Mouse (Mus musculus): ENCODE measurements around the gene Dab1.

The Dab1 gene

GRCm38 (mm10) chr4:104532846-104533245 lies 913.7 kb downstream of the Dab1 start:
- no peak for DNase-seq

DNA sequence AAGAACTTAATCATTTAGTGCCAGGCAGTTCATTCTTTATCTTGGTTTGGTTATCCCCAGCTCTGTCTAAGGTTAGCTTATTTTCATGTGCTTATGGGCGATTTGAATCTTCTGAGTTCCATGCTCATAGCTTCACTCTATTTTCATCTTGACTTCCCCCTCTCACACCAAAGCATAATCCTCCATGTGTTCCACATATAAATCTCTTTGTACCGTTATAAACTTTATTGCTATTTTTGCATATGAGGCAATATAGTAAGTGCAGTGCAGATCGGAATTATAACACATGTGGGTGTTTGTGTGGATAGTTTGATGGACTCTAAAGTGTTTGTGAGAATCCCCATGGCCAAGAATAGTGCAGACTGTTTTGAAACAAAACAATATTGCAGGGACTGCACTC lies 919.3 kb downstream of the Dab1 start:
- DNase-seq, result no peak

DNA sequence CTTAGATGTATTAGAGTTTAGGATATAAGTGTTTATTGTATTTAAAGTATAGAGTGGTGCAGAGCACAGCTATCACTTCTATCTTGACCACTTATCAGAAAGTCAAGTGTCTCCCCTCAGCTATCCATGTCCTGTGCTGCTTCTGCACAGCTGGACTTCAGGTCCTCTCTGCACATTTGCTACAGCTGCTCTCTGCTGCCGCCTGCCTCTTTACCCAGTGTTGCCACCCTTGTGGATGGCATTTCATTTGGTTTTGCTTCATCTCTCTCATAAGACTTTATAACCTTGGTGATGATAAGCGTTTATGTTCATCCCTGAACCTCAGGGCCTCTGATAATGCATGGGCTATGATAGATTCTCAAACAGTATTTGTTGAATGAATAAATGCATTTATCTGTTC lies 919.9 kb downstream of the Dab1 start:
- DNase-seq, result peak; percentile 10

DNA sequence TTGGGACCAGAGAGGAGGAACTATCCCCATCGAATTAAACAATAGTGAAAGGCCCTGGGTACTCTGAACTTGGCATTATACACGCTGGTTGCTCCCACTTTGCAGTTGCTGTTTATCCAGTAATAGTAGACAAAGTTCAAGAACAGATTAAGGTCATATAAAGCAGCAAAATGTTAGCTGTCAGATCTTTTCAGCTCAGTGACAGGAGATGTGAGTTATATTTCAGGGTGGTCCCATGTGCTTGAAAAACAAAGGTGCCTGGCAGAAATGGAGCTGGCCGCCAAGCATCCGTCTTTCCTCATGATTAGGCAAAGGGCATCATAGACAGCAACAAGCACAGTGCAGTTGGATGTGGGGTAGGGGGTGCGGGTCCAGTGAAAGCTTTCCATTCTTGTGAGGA lies 927.9 kb downstream of the Dab1 start:
- DNase-seq, result no peak

GRCm38 (mm10) chr4:104548287-104548686 lies 929.1 kb downstream of the Dab1 start:
- DNase-seq, result peak; percentile 18

DNA sequence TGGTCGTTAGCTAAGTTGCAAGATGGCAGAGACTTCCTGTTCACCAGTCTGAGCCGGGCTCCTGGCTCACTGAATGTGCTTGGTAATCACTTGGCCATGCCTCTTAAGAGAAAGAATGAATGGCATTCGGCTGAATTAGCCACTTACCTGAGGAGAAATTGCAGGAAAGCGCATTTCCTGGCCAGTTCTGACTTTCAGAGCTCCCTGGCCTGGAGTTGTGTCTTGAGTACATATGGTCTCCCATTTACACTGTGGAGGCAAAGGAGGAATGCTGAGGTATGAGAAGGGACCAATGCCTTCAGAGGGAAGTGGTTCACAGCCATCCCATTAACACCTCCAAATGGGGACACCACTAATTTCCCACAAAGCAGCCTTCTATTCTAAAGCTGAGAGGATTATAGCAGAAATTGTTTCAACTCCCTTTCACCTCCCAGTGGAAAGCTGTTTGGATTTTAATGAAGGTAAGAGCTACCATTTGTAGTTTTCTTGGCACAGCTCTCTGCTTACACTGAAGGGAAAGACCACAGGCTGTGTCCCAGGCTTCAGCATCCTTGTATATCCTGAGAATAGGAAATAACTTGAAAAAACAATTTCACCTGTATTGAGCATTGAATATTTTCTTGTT lies 931.5 kb downstream of the Dab1 start:
- no peak for DNase-seq

DNA sequence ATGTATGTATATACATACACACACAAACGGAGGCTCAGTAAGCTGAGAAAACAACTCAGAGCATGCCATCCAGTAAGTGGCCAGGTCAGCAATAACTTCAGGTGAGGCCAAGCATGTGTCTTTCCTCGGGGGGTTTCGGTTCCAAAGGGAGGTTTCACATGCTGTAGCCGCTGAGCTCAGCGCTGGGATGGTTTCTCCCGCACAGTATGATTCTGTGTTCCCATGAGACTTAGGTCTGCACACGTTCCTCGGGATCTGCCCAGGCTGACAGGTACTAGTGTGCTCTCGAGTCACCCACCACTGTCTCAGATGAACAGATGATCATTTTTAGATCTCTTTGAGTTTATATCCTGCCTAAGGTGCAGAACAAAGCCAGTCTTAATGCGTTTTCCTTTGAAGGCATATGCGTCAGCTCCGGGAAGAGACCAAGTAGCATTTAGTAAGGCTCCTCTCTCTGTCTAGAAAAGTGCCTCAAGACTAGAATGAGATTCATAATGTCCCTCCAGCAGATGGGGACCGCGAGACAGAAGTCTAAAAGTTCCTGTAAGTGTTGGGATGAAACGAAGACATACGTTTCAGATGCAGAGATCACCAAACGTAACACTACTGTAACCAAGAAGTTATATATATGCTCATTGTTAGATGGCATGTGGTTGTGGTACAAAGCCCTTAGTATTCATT lies 932.4 kb downstream of the Dab1 start:
- no peak for DNase-seq

DNA sequence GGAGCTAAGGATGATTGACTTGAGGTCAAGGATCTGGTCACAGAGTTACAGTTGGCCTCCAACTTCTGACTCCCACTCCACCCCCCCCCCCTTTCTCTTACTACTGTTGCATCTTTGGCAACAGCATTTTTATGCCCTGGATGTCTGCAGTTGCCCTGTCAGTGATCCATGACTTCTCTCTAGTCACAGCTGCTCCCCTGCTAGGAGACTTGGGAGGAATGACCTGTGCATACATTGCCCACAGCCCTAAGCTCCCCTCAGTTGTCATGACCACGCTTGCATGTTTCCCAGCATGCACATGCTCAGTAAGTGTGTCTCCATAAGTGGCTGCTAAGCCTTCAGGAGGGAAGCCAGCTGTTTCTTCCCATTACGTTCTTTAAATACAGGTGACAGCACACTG lies 936.2 kb downstream of the Dab1 start:
- DNase-seq, result peak; percentile 18

DNA sequence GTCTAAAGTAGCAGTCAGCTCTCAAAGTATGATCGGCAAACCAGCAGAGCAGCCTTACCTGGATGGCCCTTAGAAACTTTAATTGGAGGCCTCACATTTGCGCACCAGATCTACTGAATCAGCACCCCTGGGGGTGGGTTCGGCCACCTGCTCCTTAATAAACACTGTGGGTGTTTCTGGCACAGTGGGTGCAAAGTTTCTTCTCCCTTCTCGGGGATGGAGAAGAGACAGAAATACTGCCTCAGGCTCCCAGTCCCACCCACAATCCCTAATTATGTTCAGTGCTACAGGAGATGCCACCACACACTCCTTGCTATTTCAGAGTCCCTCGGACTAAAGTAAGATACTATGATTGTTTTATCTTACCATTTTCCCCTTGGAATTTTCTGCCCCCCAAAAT lies 944.4 kb downstream of the Dab1 start:
- DNase-seq, result no peak

GRCm38 (mm10) chr4:104570523-104570922 lies 951.4 kb downstream of the Dab1 start:
- DNase-seq, result no peak

DNA sequence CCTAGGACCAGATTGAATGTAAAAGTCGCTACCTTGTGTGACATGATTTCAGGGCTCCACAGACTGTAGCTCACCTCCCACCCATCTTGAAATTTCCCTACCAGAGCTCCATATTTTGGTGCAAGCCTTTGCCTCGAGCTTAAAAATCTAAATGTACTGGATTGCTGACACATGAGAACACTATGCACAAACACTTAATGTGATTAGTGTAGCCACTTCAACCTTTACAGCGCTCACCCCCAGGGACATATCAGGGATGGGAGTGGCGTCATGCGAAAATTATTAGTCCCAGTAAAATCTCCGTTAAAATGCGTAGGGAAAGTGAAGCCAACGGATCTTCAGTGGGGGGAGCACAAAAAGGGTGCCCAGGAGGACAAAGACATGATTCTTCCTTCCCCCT lies 953.3 kb downstream of the Dab1 start:
- DNase-seq, result no peak

DNA sequence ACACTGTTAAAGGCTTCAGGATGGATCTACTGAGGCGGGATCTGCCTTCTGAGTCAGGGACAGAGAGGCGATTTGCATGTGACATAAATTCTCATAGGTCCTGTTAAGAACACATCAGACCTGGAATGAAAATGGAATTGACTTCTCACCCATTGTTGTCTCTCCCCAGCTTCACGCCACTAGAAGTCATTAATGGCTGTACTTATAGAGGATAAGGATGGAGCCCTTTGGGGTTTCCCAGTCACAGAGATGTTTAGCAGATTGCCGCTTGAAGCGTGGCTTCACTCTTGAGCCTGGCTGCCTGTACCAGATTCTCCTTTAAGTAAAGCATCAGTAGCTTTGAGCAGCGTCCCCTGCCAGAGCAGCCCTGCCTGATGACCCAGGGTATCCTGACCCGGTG lies 954.3 kb downstream of the Dab1 start:
- no peak for DNase-seq

- DNase-seq, result peak; percentile 58
Measured at GRCm38 (mm10) chr4:104578370-104578769, 959.2 kb downstream of the Dab1 start.

GRCm38 (mm10) chr4:104579946-104580544 lies 960.9 kb downstream of the Dab1 start:
- no peak for DNase-seq

DNA sequence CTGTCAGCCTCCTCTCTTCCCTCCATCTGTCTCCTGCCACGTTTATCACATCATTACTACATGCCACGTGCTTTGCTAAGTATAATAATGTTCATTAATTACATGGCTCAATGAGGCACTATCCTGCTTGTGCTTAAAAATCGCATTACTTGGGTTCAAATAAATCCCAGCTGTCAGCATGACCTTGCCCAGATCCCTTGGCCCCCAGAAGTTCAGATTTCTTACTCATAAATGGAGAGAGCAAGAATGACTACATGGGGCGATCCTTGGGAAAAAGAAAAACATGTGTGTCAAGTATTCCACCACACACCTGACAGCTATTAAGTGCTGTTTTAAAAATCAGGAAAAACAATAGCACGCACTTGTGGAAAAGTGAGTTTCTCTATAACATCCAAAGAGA lies 963.6 kb downstream of the Dab1 start:
- no peak for DNase-seq

DNA sequence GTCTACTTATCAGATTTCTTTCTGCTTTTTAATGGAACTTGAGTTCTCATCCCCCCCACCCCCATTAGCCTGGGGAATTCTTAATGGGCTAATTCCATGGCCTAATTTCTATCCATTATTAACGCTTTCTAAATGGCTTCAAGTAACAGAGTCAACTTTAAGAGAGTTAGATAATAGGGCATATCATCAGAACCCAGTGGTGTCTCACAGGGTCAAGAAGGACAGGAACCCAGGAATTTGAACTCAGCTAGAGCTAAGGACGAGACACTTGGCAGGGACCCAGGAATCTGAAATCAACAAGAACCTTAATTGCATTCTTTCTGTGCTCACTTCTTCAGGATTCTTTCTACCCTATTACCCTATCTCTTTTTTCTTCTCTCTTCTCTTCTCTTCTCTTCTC lies 968.7 kb downstream of the Dab1 start:
- no peak for DNase-seq

DNA sequence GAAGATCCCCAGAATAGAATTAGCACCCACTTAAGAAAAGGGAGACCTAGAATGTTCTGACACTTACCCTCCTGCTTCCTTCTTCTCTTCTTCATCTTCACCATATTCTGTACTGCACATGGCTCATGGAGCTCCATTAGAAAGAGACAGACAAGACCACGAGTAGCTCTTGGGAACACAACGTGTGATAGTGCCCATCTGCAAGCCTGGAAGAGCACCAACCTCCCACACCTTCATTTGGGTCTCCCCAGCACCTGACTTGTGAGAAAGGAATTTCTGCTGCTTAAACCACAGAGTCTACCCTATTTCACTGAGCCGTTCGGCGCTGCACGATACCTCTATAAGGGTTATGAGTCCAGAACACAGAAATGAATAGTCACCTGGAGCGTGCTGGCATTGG lies 977.8 kb downstream of the Dab1 start:
- no peak for DNase-seq

DNA sequence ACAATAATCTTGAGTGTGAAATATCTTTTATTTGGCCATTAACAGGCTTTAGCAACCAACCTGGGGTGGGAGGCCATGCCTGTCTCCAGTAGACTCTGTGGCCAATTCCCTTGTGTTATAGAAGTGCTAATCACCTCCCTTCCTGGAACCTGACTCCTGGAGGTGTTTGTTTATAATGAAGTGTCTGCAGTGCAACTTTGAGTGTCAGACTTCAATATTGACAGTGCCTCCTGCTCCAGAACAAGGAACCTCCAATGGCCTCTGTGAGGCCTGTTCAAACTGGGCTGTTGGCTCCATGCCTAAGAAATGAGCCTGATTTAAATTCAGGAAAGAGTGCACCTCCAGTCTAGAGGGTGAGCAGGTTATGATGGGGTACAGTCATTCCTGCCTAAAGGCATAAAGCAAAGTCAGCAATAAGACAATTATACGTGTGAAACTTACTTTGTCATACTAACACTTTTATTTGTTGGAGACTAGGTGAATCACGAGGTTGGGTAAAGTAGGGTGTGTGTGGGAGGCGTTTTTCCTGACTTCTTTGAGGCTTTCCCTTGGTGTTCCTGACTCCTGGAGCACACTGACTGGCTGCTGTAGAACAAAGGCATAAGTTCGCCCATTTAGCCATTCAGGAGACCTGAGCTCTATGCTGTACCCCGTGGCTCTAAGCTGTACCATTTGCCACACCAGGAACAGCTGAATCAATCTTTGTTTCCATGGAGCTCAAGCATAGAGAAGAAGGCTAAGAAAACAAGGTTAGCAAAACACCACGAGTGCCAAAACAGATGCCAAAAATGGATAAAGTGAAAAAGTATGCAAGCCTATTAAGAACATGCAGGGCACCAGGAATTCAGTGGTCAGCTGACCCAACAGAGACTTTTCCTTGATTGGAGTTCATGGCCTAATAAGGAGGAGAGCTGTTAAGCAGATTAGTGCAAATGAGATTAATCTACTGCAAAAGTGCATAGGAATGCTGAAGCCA lies 978.6 kb downstream of the Dab1 start:
- no peak for DNase-seq

- DNase-seq, result no peak
Measured at GRCm38 (mm10) chr4:104602804-104603203, 983.6 kb downstream of the Dab1 start.

- DNase-seq, result no peak
Measured at GRCm38 (mm10) chr4:104604298-104604697, 985.1 kb downstream of the Dab1 start.

DNA sequence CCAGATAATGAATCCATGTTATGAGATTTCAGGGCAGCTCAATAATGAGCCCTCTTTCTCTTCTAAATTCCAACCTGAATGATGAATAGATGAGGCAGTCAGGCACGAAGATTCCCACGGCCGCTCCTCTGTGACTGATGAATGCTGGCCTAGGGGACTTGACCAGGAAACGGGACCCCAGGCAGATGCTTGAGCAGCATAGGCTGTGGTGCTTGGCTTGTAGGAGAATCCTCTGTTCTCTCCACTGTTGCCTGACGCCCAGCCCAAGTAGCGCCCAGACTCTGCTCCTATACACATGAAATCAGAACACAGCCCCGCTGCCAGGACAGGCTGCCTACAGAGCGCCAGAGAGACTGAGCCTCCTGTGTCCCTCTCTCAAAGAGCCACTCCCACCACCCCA lies 987.7 kb downstream of the Dab1 start:
- no peak for DNase-seq

DNA sequence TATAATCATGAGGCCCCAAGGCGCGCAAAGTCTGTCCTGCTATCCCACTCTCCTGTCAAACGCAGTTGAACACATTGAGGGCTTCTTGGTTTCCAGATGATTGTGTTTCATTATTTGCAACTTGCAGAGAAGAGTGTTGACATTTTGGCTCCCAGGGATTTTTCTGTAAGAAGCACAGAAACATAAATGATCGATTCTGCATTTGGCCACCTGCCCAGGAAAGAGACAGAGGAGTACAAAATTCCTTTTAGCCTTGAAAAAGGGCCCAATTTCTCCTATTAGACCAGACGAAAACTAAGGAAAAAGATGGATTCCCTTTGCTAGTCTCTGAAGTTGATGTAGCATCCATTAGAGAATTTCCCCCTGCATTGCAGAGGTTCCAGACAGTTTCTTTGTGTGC lies 988.5 kb downstream of the Dab1 start:
- DNase-seq, result no peak

GRCm38 (mm10) chr4:104619452-104619851 lies 1000.3 kb downstream of the Dab1 start:
- DNase-seq, result no peak
